Mouse (Mus musculus) left cerebral cortex, postnatal 25 days (tissue): Measurements from ENCODE around the gene Mroh8. TPM values are rescaled to one million over a fixed set of nuclear protein-coding genes. Genes with fewer than 3 reads are reported as not detected.
"Not testable (repeated sequence)": the region's sequence is repeated elsewhere in the genome, so short reads cannot be mapped to it uniquely, and the experiment has no call there.

ENCODE experiments used
- DNase-seq, 2 experiments: peaks; one replicate each; pipeline ENCODE4 v3.0.0; 2022; ENCODE audit warnings: low spot score in 2 of 2, mixed read lengths in 1 of 2
- intact Hi-C: fragments of 180-260 bp; cut with DNase I; formaldehyde crosslinking; loops from one replicate; pipeline ENCODE4 v1.15.1; 2025
- total RNA-seq, 2 experiments: library from RNA; stranded (reverse); gene quantifications; 2 replicates each; pipeline ENCODE4 v1.2.3; 2021

Gene Mroh8
- total RNA-seq, 2 experiments from 2014 or later: 1.0 to 1.4 TPM

DNA sequence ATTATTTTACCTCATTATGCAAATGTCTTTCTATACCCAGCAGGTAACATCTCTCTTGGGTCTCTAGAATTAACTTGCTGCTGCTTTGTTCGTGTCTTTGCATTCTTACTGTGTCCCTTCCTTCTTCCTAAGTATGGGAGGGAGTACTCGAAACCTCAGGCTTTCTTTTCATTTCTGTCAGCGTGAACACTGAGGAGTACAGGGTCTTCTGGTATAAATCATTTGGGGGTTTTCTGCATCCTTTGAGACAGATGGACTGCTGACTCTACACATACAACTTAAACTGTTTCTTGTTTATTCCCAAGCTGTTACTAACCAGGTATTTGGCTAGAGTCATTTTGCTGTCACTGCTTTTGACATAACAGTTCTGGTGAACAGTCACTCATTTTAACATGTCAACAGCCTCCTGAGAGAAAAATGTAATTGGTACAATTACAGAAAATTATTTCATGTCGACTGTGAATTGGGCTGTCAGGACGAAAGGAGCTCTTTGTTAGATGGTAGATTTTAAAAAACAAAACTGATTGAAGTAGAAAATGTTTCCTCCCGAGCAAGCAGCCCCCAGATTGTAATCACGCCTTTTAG is 16.8 kb upstream of the Mroh8 start:
- no peak for DNase-seq
- intact Hi-C loops: no loop called here

DNA sequence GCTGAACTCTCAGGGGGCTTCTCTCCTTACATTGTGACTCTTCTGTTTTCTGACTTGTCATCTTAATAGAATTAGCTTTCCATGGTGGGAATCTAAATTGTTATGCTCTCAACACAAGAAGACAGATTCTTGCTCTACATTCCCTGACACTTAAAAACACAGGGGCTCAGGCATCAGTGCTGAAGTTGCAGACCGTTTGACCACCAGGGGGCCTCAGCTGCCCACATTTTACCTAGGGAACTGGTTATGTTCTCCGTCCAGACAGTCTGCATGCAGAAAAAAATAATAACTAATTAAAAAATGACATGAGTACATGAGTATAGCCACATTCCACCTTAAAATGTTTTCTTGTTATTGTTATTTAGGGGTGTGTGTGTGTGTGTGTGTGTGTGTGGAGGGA is 12.7 kb upstream of the Mroh8 start:
- peak; percentile 66 to 78 for DNase-seq
- intact Hi-C loops: loop anchor here (2.0 kb wide), 2 partner anchors 47 to 281 kb away; no protein-coding TSS in a partner anchor

DNA sequence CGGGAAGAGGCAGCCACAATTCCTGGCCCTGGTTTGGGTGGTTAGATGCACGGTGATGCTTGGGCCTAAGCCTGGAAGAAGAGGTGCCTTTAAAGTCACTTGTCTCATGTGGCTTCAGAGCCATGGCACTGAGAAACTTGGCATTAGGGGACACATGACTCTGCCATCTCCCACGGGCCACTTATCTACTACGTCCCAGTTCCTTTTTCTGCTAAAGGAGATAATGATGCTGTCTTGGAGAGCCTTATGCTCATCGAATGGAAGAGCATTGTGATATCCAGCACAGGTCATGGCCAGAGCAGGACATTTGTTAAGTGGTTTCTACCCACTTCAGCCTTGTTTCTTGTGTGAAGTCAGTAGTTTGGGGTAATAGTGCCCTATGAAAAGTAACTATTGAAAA is 9.6 kb upstream of the Mroh8 start:
- intact Hi-C loops: no loop called here

DNA sequence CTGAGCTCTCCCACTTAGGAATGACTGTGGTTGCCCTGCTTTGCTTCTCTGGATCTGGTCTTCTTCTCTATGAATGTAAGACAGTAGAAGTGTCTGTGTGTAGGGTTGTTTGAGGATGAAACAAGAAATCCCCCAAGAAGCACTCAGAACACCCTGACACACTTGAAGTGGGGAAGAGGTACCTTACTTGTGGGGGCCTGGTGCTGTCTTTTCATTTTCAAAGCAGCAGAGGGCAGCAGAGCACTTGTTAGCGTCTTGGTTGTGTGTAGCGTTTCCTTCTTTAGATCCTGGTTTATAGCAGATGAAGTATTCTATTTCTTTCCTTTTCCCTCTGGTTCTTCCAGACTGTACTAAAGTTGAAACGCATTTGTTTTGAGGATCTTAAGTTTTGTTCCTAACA is 8.2 kb upstream of the Mroh8 start:
- intact Hi-C loops: loop anchor here (1.0 kb wide), 1 partner anchor 284 kb away; the partner anchor contains the start of gene Blcap

More for the DNA sequence above, 9.6 kb upstream of the Mroh8 start:
- no peak for DNase-seq

DNA sequence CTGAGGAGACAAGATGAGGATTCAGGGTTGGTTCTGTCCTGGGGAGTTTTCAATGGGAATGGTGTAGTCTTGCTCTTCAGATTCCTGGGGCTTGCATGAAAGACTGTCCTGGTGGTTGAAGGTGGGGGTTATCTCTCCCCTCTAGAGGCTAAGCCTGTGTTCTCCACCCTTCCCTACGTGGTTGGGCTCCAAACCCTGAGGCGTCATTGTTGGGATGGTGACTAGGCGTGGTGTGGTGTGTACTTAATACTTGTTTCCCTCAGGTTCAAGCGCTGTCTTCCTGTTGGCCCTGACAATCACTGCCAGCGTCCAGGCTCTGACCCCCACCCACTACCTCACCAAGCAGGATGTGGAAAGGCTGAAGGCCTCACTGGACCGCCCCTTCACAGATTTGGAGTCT is 4.0 kb upstream of the Mroh8 start:
- intact Hi-C loops: no loop called here
- no peak for DNase-seq

More for the DNA sequence above, 8.2 kb upstream of the Mroh8 start:
- peak; percentile 52 to 75 for DNase-seq

DNA sequence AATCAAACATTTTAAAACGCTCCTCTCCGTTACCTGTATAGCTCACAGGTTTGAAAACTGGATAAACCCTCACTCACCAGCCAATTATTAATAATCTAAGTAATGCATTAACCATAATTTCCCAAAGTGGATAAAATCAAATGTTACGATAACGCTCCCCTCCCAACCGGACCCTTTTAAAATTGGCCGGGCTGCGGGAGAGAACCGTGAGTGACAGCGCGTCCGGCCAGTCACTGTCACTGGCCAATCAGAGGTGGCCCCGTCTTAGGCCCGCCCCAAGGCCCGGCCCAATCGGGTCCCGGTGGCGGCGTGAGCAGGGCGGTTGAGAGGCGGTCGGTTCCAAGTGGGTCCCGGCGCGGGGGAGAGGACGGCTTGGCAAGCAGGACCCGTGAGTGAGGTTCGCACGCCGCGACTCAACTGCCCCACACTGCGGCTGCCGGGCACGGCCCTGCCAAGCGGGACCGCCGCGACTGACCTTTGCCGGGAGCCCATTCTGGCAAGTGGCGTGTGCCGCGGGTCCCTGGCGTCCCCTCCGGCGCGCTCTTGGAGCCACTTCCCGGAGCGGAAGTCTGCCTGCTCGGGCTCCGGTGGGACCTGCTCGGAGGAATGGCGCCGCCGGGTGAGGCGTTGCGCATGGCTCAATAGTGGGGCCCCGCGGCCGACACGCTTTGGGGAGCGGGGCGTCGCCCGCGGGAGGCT is 483 bp downstream of the Mroh8 start, which contains the start of gene Rpn2:
TSS of gene Rpn2 (plus strand) at position 301 of the 699 bp plus-strand sequence.
- intact Hi-C loops: loop anchor here (2.0 to 5.0 kb wide), 2 partner anchors 74 to 152 kb away; partner anchors contain the start of gene Rbl1
- peak; percentile 97 to 98 for DNase-seq

DNA sequence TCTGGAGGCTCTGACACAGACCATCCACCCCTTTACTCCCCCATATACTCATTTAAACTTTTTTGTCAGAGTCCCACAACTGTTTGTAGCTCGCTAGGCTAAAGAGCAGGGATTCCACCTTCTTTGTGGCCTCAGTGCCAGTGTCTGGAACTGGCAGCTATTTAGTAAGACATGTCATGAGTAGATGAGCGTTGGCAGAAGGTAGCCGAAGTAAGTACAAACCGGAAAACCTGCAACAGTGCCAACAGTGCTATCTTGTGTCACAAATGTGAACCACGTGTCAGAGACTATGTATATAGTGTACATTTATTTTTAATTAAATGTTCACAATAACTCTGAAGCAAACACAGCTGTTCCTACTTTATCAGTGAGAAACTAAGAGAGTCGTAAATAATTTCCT is 15.5 kb downstream of the Mroh8 start:
- no peak for DNase-seq
- intact Hi-C loops: loop anchor here (5.0 kb wide), 1 partner anchor 137 kb away; no protein-coding TSS in a partner anchor

DNA sequence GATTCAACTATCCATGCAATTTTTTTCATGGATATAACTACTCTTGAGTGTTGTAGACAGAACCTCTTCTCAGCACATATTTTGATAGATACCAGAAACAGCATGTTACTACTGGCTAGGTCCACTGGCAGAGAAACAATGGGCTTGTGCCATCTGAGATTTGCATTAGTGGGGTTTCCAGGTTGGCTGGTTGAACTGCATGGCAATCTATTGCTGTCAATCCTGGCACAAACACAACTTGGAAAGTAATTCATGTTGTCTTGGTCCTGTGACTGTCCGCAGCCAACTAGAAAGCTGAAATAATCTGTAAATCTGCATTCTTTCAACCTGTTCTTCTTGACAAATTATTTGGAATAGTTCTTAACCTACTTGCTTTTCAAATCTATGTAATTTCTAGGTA is 16.2 kb downstream of the Mroh8 start:
- DNase-seq: no peak
- intact Hi-C loops: loop anchor here (5.0 kb wide), 1 partner anchor 136 kb away; no protein-coding TSS in a partner anchor

DNA sequence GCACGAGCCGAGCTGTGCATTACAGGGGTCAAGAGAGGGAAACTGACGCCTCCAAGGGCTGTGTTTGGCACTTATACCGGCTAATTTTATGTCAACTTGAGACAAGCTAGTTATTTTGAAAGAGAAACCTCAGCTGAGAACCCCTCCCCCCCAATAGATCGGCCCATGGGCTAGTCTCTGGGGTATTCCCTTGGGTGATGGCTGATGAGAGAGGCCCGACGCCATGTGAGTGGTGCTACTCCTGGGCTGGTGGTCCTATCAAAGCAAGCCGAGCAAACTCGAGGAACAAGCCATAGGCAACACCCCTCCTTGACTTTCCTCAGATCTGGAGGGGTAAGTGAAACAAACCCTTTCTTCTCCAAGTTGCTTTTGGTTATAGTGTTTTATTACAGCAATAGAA is 16.8 kb downstream of the Mroh8 start:
- intact Hi-C loops: loop anchor here (5.0 kb wide), 1 partner anchor 135 kb away; no protein-coding TSS in a partner anchor
- no peak for DNase-seq

DNA sequence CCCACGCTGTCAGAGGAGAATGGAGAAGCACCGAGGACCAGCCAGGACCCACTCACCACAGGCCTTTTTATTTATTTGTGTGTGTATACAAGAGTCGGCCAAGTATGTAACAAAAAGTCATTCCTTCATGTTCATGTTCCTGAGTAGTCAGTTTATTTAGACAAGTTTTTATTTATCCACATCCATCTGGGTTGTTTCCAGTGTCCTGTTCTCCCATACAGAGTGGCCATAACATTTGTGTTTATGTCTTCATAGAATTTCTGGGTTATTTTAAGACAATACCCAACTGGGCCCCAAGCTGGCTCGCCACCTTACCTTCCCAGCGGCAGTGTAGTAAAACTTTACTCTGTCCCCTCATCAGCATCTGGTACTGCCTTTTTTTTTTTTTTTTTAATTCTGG is 17.4 kb downstream of the Mroh8 start:
- no peak for DNase-seq
- intact Hi-C loops: loop anchor here (5.0 kb wide), 1 partner anchor 135 kb away; no protein-coding TSS in a partner anchor

DNA sequence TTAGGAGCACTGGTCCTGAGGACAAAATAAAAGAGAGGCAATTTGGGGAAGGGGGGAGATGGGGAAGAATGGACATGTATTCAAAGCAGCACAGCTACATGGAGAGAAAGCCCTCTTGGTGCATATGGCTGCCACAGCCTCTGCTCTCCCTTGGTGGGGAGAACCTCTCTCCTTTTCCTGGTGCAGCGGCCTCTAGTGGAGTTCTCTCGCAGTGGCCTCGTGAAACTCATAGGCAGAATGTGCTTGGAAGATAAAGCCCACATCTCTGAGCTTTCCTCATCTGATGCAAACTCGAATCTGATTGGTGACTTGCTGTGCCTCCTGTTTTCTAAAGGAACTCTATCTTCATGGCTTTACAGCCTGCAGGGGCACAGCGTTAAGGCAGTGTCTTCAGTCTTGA is 19.6 kb downstream of the Mroh8 start:
- intact Hi-C loops: loop anchor here (5.0 kb wide), 3 partner anchors 57 to 132 kb away; partner anchors contain the start of genes Rbl1 and Samhd1

DNA sequence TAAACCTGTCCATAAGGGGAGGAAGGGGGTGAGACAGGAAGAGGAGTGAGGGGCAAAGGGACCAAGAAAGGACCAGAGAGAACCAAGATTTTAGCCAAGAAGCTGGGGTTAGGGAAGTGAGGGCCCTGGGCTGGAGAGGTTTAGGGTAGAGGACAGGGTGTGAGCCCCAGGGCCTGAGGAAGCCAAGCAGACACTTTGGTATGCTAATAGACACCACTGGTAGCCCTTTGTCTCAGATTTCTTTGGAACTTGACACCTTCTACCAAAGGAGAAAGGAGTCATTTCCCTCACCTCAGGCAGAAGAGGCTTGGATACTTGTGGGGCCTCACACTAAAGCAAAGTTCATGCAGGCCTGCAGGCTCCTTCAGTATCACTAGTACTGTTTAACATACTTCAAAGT is 31.2 kb downstream of the Mroh8 start:
- no peak for DNase-seq
- intact Hi-C loops: no loop called here

More for the DNA sequence above, 19.6 kb downstream of the Mroh8 start:
- DNase-seq: peak; percentile 35 to 71

DNA sequence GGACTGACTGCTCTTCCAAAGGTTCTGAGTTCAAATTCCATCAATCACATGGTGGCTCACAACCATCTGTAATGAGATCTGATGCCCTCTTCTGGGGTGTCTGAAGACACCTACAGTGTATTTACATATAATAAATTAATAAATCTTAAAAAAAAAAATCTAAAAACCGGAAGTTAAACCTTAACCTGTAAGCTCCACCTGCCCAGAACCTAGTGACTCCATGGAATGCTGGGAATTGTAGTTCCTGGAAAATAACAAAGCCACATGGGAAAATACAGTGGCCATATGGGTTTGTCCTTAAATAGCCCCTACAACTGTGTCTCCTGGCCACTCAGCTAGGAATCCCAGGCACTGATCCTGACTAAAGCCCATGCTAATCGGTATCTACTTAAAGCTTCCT is 33.7 kb downstream of the Mroh8 start:
- intact Hi-C loops: no loop called here
- DNase-seq: no peak

DNA sequence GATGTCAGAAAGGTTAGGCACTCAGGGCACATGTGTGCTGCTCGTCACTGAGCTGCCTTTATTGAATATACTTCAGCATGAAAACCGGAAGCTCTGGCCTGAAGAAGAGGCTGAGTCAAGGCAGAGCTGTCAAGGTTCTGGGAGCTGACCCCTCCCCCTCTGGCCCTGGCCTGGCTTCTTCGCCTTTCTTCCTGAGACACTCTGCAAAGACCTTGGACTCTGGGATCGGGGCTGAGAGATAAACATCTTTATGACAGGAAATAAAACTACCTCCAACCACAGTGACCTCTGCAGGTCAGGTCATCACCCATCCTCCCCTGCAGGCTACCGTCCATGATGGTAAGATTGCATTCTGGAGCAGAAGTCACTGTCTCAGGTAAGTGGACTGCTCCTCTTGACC is 34.3 kb downstream of the Mroh8 start:
- intact Hi-C loops: no loop called here
- DNase-seq: no peak

DNA sequence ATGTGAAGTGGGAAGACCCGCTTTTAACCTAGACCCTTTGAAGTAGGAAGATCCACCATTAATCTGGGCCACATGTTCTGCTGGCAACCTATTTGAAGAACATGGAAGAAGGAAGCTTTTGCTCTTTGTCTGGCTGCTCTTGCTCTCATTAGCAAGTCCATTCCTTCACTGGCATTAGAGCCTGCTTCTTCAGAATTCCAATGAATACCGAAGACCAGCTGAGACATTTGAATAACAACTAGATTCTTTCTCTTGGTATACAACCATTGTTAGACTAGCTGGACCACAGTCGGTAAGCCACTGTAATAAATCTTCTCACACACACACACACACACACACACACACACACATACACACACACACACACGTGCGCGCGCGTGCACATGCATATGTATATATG is 43.4 kb downstream of the Mroh8 start:
- intact Hi-C loops: no loop called here
- no peak for DNase-seq

DNA sequence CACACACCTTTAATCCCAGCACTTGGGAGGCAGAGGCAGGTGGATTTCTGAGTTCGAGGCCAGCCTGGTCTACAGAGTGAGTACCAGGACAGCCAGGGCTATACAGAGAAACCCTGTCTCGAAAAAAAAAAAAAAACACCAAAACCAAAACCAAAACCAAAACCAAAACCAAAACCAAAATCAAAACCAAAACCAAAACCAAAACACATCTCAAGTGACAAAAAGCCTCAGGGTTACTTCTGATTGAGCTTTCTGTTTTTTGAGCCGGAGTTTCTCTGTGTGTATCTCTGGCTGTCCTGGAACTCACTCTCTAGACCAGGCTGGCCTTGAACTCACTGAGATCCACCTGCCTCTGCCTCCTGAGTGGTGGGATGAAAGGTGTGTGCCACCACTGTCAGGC is 57.4 kb downstream of the Mroh8 start:
- DNase-seq, intact Hi-C loops: not testable (repeated sequence)

DNA sequence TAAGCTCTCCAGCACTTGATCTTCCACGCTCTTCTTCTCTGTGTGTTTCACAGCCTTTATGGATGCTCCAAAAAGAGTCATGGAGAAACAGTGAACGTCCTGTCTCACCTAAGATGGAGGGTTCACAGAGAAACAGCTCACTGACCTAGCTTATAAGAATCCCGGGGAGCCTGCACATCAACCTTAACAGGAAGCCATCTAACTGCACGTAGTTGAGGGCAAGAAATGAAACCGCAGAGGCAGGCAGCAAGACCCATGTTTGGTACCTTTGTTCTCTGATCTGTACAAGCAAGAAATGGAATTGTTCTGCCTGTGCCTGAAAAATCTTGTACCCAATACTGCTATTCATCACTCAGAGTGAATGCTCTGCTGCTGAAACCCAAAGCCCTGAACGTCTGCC is 59.2 kb downstream of the Mroh8 start:
- no peak for DNase-seq
- intact Hi-C loops: no loop called here

DNA sequence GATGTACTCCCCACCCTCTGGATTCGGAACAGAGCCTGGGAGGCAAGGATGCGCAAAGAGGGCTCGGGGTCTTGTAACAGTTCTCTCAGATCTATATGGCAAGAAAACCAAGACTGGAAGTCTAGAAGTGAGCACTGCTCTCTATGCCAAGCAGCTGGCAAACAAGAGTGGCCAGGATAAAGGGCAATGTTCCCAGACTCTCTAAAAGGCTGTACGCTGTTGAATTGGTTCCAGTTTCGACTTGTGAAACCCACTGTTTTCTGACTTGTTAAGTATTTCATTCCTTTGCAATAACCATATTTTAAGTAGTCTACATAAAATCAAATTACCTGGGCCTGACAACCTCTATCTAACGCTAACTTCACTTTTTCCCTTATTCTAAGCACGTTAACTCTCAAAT is 67.6 kb downstream of the Mroh8 start:
- DNase-seq: no peak
- intact Hi-C loops: no loop called here

DNA sequence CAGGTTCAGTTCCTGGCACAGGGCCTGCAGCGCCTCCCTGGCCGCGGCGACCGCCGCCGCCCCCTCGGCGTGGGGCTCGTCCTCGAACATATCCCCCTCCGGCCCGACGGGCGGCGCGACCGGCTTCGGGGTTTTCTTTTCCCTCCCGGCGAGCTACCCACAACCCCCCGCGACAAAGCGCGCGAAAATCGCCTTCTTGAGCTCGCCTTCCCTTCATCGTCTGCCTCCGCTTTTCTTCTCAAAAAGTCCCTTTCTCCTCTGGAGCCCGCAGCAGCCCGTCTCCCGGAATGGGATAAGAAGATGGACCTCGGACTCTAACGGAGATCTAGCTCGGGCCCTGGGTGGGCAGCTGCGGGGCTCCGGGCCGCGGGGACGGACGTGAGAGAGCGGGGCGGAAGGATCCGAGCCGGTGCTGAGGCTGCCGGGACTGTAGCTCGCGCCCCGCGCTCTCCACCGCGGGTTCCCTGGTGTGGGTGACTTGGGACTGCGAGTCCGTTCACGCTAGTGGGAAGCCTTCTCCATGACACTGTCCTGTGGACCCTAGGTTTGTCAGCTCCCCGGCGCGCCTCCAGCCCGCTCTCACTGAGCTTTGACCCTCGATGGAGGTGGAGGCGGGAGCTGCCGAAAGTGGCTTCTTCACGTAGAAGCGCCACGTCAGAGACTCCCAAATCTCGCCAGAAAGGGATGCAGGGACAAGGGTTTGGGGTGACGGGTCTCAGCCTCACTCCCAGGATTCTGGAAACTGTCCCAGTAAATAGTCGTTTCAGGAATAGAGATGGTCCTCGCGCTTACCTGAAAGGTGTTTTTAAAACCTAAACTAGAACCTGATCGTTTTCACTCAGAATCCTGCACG is 74.8 kb downstream of the Mroh8 start, which contains the start of gene Rbl1:
TSS of gene Rbl1 (minus strand) at position 169 of the 853 bp plus-strand sequence.
- DNase-seq: peak; percentile 89 to 90
- intact Hi-C loops: loop anchor here (2.0 to 5.0 kb wide), 3 partner anchors 53 to 74 kb away; partner anchors contain the start of genes Mroh8, Rpn2 and Samhd1
